Mouse (Mus musculus): Measurements from ENCODE around the gene Car9.

Car9 gene

GRCm38 (mm10) chr4:43493186-43493845, 13.4 kb upstream of the Car9 start:
- peak; percentile 97 for DNase-seq (ENCODE audit: low read depth, low spot score)

- peak; percentile 39 for DNase-seq (ENCODE audit: low read depth, low spot score)
Observed at GRCm38 (mm10) chr4:43493846-43494240, 12.9 kb upstream of the Car9 start.

GRCm38 (mm10) chr4:43496587-43496986, 10.2 kb upstream of the Car9 start:
- no peak for DNase-seq (ENCODE audit: low read depth, low spot score)

GRCm38 (mm10) chr4:43497405-43497804, 9.4 kb upstream of the Car9 start:
- no peak for DNase-seq (ENCODE audit: low read depth, low spot score)

GRCm38 (mm10) chr4:43497946-43498345, 8.8 kb upstream of the Car9 start:
- DNase-seq (ENCODE audit: low read depth, low spot score): no peak

GRCm38 (mm10) chr4:43498983-43499382, 7.8 kb upstream of the Car9 start:
- peak; percentile 43 for DNase-seq (ENCODE audit: low read depth, low spot score)

GRCm38 (mm10) chr4:43499407-43500333, 7.1 kb upstream of the Car9 start, which contains the start of gene Arhgef39:
Arhgef39 (minus strand) TSS chr4:43499695.
- DNase-seq (ENCODE audit: low read depth, low spot score): peak; percentile 81

- no peak for DNase-seq (ENCODE audit: low read depth, low spot score)
Observed at GRCm38 (mm10) chr4:43503041-43503440, 3.7 kb upstream of the Car9 start.

GRCm38 (mm10) chr4:43503506-43503905, 3.3 kb upstream of the Car9 start:
- DNase-seq (ENCODE audit: low read depth, low spot score): no peak

- DNase-seq (ENCODE audit: low read depth, low spot score): peak; percentile 21
Observed at GRCm38 (mm10) chr4:43504269-43504668, 2.5 kb upstream of the Car9 start.

- DNase-seq (ENCODE audit: low read depth, low spot score): no peak
Observed at GRCm38 (mm10) chr4:43506074-43506473, 692 bp upstream of the Car9 start.

- DNase-seq (ENCODE audit: low read depth, low spot score): peak; percentile 25
Observed at GRCm38 (mm10) chr4:43507938-43508665, 1.3 kb downstream of the Car9 start.

GRCm38 (mm10) chr4:43508666-43508997, 1.9 kb downstream of the Car9 start:
- DNase-seq (ENCODE audit: low read depth, low spot score): peak; percentile 87

- DNase-seq (ENCODE audit: low read depth, low spot score): no peak
Observed at GRCm38 (mm10) chr4:43509109-43509508, 2.3 kb downstream of the Car9 start.

- no peak for DNase-seq (ENCODE audit: low read depth, low spot score)
Observed at GRCm38 (mm10) chr4:43511675-43512454, 5.1 kb downstream of the Car9 start.

GRCm38 (mm10) chr4:43512653-43513052, 5.9 kb downstream of the Car9 start:
- no peak for DNase-seq (ENCODE audit: low read depth, low spot score)

- DNase-seq (ENCODE audit: low read depth, low spot score): no peak
Observed at GRCm38 (mm10) chr4:43513300-43513699, 6.5 kb downstream of the Car9 start.

GRCm38 (mm10) chr4:43513791-43514190, 7.0 kb downstream of the Car9 start:
- no peak for DNase-seq (ENCODE audit: low read depth, low spot score)

GRCm38 (mm10) chr4:43515764-43516708, 9.3 kb downstream of the Car9 start:
- DNase-seq (ENCODE audit: low read depth, low spot score): no peak

GRCm38 (mm10) chr4:43519551-43519950, 12.8 kb downstream of the Car9 start:
- DNase-seq (ENCODE audit: low read depth, low spot score): no peak

Measured in CD4-positive, CD25-positive, alpha-beta regulatory T cell, adult 2 months (primary cell).